Mouse (Mus musculus): ENCODE data around the gene Cyb561d2.

Cyb561d2 gene

DNA sequence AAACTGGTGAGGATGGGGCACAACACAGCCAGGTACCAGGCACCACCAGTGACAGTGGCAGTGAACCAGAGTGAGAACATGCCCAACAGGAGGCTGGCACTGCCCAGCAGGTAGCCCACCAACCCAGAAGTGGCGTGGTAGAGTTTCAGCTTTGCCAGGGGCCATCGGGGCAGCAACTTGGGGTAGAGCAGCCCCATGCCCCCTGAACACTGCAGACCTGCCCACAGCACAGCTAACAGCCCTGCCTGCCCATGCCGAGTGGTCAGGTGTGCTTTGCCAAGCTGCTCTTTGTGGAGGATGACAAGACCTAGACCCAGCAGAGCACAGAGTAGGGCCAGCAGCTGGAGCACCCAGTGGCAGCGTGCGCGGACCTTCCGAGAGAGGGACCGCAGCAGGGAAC, 2.1 kb downstream of the Cyb561d2 start:
- in situ Hi-C loops (cut with MboI; ENCODE audit: unreplicated experiment in 2 of 2) = loop anchor here (10.0 to 25.0 kb wide), 4 partner anchors 245 to 1547 kb away; partner anchors contain the start of genes Ccdc51 (in 1 of the 2), Cish (in 1 of the 2), Glyctk (in 1 of the 2) and Manf (in 1 of the 2)

DNA sequence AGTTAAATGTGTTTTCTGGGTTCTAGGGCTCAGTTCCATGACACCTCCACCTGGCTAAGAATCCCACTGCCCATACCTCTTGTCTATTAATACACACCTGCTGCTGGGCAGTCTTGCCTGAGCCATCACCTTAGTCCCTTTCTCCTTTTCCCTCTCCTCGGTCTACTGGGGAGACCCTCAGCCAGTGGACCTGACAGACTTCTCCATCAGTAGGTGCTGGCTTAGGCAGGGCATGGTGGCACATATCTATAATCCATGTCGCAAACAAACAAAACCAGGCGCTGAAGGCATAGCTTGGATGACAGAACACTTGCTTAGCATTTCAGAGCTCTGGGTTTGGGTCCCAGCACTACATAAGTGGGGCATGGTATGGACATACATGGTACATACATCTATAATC, 3.3 kb downstream of the Cyb561d2 start:
- in situ Hi-C loops (cut with MboI; ENCODE audit: unreplicated experiment in 2 of 2) = loop anchor here (10.0 to 25.0 kb wide), 4 partner anchors 244 to 1549 kb away; partner anchors contain the start of genes Ccdc51 (in 1 of the 2), Cish (in 1 of the 2), Glyctk (in 1 of the 2) and Manf (in 1 of the 2)

- in situ Hi-C loops (cut with MboI; ENCODE audit: unreplicated experiment in 2 of 2) = loop anchor here (10.0 to 25.0 kb wide), 4 partner anchors 243 to 1549 kb away; partner anchors contain the start of genes Ccdc51 (in 1 of the 2), Cish (in 1 of the 2), Glyctk (in 1 of the 2) and Manf (in 1 of the 2)
Measured at GRCm38 (mm10) chr9:107538231-107538630, 3.8 kb downstream of the Cyb561d2 start.

DNA sequence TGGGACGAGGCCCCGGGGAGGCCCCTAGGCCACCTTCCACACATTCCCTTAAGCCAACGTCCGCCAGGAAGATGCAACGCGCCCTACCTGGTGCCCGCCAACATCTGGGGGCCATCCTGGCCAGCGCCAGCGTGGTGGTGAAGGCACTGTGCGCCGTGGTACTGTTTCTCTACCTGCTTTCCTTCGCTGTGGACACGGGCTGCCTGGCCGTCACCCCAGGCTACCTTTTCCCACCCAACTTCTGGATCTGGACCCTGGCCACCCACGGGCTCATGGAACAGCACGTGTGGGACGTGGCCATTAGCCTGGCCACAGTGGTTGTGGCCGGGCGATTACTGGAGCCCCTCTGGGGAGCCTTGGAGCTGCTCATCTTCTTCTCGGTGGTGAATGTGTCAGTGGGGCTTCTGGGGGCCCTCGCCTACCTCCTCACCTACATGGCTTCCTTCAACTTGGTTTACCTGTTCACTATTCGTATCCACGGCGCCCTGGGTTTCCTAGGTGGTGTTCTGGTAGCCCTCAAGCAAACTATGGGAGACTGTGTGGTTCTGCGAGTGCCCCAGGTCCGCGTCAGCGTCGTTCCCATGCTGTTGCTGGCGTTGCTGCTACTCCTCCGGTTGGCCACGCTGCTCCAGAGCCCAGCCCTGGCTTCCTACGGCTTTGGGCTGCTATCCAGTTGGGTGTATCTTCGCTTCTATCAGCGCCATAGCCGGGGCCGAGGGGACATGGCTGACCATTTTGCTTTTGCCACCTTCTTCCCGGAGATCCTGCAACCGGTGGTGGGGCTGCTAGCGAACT, 7.4 kb downstream of the Cyb561d2 start:
- in situ Hi-C loops (cut with MboI; ENCODE audit: unreplicated experiment in 2 of 2) = loop anchor here (10.0 to 25.0 kb wide), 4 partner anchors 240 to 1553 kb away; partner anchors contain the start of genes Ccdc51 (in 1 of the 2), Cish (in 1 of the 2), Glyctk (in 1 of the 2) and Manf (in 1 of the 2)

- in situ Hi-C loops (cut with MboI; ENCODE audit: unreplicated experiment in 2 of 2) = loop anchor here (10.0 to 25.0 kb wide), 4 partner anchors 239 to 1553 kb away; partner anchors contain the start of genes Ccdc51 (in 1 of the 2), Cish (in 1 of the 2), Glyctk (in 1 of the 2) and Manf (in 1 of the 2)
Measured at GRCm38 (mm10) chr9:107533791-107534407, 8.1 kb downstream of the Cyb561d2 start, which contains the start of gene Tmem115. TSS of gene Tmem115 (plus strand) at chr9:107533945.

DNA sequence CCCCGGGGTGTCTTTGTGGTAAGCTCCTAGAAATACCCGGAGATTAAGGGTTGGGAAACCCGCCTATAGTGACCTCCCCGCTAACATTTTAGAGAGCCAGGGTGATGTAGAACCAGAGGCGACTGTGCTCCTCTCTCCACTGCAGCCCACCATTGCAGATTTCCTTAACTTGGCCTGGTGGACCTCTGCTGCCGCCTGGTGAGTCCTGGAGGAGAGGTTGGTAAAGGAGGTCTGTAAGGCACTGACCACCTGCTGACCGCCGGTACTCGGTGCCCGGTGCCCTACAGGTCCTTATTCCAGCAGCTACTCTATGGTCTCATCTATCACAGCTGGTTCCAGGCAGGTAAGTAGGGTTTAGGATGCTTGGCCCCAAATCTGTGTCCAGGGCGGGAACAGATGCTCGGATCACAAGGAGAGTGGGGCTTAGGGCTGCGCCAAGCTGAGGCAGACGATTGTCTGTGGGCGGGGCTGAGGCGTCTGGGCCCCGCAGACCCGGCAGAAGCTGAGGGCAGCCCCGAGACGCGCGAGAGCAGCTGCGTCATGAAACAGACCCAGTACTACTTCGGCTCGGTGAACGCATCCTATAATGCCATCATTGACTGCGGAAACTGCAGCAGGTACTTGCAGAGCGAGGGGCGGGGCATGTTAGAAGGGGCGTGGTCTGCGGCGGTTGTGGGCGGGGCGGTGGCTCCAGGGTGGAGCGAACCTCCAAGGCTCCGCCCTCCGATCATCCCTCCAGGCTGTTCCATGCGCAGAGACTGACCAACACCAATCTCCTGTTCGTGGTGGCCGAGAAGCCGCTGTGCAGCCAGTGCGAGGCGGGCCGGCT, 15.6 kb downstream of the Cyb561d2 start:
- in situ Hi-C loops (cut with MboI; ENCODE audit: unreplicated experiment in 2 of 2) = loop anchor here (10.0 to 25.0 kb wide), 3 partner anchors 852 to 1561 kb away; partner anchors contain the start of genes Ccdc51 (in 1 of the 2), Glyctk (in 1 of the 2), Plxnb1 (in 1 of the 2) and Tma7 (in 1 of the 2)

- in situ Hi-C loops (cut with MboI; ENCODE audit: unreplicated experiment in 2 of 2) = loop anchor here (10.0 to 25.0 kb wide), 2 partner anchors 285 to 848 kb away; partner anchors contain the start of gene Dock3 (in 2 of the 2)
Measured at GRCm38 (mm10) chr9:107522400-107522711, 19.6 kb downstream of the Cyb561d2 start.

DNA sequence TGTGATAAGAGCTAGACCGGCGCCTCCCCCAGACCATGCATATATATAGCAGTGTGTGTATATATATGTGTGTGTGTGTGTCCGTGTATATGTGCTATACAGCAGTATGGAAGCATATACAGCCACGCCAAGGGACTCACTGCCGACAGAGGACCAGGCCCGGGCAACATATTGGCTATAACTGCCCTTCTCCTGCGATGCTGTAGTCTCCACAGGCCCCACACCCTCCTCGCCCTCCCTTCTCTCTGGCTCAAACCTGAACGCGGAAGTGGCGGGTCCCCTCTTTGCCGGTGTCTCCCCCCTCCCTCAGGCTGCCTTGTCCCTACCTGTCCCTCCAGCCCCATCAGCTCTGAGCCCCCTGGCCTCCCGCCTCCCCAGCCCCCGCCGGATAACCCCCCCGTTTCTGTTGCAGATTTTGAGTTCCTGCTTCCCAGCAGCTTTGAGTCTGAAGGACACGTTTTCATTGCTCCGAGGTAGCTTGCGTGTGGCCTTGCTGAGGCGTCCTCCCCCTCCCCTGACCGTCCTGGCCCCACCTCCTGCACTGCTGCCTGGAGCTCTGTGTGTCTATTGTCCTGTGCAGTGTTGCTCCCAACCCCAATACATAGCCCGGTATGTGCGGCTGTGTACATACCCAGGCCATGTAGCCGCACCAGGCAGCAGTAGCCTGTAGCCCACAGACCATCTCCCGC, 20.1 kb downstream of the Cyb561d2 start:
- in situ Hi-C loops (cut with MboI; ENCODE audit: unreplicated experiment in 2 of 2) = loop anchor here (10.0 to 25.0 kb wide), 2 partner anchors 285 to 847 kb away; partner anchors contain the start of gene Dock3 (in 2 of the 2)

GRCm38 (mm10) chr9:107521190-107521589, 20.8 kb downstream of the Cyb561d2 start:
- in situ Hi-C loops (cut with MboI; ENCODE audit: unreplicated experiment in 2 of 2) = loop anchor here (10.0 to 25.0 kb wide), 2 partner anchors 284 to 846 kb away; partner anchors contain the start of gene Dock3 (in 2 of the 2)

GRCm38 (mm10) chr9:107520331-107520730, 21.7 kb downstream of the Cyb561d2 start:
- in situ Hi-C loops (cut with MboI; ENCODE audit: unreplicated experiment in 2 of 2) = loop anchor here (10.0 to 25.0 kb wide), 2 partner anchors 283 to 846 kb away; partner anchors contain the start of gene Dock3 (in 2 of the 2)

- in situ Hi-C loops (cut with MboI; ENCODE audit: unreplicated experiment in 2 of 2) = loop anchor here (5.0 to 25.0 kb wide), 5 partner anchors 147 to 612 kb away; partner anchors contain the start of gene Dock3 (in 2 of the 2)
Measured at GRCm38 (mm10) chr9:107514303-107514955, 27.6 kb downstream of the Cyb561d2 start.

- in situ Hi-C loops (cut with MboI; ENCODE audit: unreplicated experiment in 2 of 2) = loop anchor here (5.0 to 25.0 kb wide), 5 partner anchors 145 to 610 kb away; partner anchors contain the start of gene Dock3 (in 2 of the 2)
Measured at GRCm38 (mm10) chr9:107512326-107512725, 29.7 kb downstream of the Cyb561d2 start.

DNA sequence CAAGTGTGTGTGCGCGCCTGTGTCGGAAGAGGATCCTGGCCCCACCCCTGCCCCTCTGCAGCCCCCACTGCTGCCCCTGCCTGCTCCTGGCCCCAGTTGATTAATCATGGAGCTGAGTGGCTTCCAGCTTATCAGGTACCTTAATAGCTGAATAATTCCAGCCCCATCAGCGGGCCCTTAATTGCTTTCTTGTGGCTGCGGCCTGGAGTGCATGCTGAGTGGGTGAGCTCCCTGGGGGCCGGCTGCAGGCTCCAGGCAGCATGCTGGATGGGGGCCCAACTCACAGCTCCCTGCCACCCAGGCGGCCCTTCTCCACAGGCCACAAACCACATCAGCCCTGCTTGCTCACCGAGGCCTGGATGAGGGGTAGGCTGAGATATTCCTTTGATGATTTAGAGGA, 30.6 kb downstream of the Cyb561d2 start:
- in situ Hi-C loops (cut with MboI; ENCODE audit: unreplicated experiment in 2 of 2) = loop anchor here (5.0 to 25.0 kb wide), 5 partner anchors 144 to 609 kb away; partner anchors contain the start of gene Dock3 (in 2 of the 2)

DNA sequence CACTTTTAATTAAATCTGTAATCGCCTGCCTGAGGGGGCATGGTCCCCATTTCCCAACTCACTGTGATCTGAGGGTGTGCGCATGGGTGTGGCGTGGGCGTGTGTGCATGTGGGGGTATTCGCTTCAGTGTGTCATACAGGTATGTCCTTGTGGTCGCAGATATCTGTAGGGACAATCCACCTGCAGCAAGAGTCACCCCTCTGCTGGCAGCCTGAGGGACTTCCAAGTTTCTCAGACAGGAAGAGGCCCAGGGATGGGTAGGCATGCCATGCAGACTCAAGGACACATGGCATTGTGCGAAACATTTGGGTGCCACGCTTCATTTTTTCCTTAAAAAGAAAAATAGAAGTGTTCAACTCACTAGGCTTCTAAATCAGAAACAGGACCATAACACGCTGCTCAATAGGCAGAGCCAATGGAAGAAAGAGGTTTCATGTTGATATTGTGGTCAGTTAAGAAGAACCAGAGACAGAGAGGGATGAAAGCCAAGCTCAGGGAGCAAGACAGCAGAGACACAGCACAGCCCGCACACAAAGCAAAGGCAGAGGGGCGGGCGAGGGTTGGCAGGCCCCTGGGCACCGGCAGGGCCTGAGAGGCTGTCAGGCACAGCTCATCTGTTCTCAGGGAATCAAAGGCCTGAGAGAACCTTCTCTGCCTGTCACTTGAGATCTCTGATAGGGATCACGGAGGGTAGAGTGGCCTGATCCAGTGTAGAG, 31.5 kb downstream of the Cyb561d2 start:
- in situ Hi-C loops (cut with MboI; ENCODE audit: unreplicated experiment in 2 of 2) = loop anchor here (5.0 to 25.0 kb wide), 5 partner anchors 143 to 608 kb away; partner anchors contain the start of gene Dock3 (in 2 of the 2)

- in situ Hi-C loops (cut with MboI; ENCODE audit: unreplicated experiment in 2 of 2) = loop anchor here (25.0 kb wide), 1 partner anchor 271 kb away; the partner anchor contains the start of gene Dock3 (in 2 of the 2)
Measured at GRCm38 (mm10) chr9:107508266-107508665, 33.7 kb downstream of the Cyb561d2 start.

GRCm38 (mm10) chr9:107504662-107505537, 37.1 kb downstream of the Cyb561d2 start:
- in situ Hi-C loops (cut with MboI; ENCODE audit: unreplicated experiment in 2 of 2) = loop anchor here (25.0 kb wide), 1 partner anchor 268 kb away; the partner anchor contains the start of gene Dock3 (in 2 of the 2)
